Mouse (Mus musculus): ENCODE measurements around the gene Gfod1.

The Gfod1 gene

GRCm38 (mm10) chr13:43299171-43299570 is 4.8 kb downstream of the Gfod1 start:
- no peak for DNase-seq (ENCODE audit: low spot score)

GRCm38 (mm10) chr13:43297526-43297925 is 6.4 kb downstream of the Gfod1 start:
- no peak for DNase-seq (ENCODE audit: low spot score)

GRCm38 (mm10) chr13:43296140-43296805 is 7.7 kb downstream of the Gfod1 start:
- DNase-seq (ENCODE audit: low spot score), result no peak

GRCm38 (mm10) chr13:43295684-43296083 is 8.3 kb downstream of the Gfod1 start:
- DNase-seq (ENCODE audit: low spot score), result no peak

GRCm38 (mm10) chr13:43294957-43295590 is 8.9 kb downstream of the Gfod1 start:
- no peak for DNase-seq (ENCODE audit: low spot score)

GRCm38 (mm10) chr13:43292892-43293291 is 11.1 kb downstream of the Gfod1 start:
- DNase-seq (ENCODE audit: low spot score), result no peak

GRCm38 (mm10) chr13:43289076-43289475 is 14.9 kb downstream of the Gfod1 start:
- DNase-seq (ENCODE audit: low spot score), result no peak

- DNase-seq (ENCODE audit: low spot score), result no peak
Observed at GRCm38 (mm10) chr13:43288444-43288843, 15.5 kb downstream of the Gfod1 start.

- DNase-seq (ENCODE audit: low spot score), result no peak
Observed at GRCm38 (mm10) chr13:43288026-43288425, 15.9 kb downstream of the Gfod1 start.

GRCm38 (mm10) chr13:43286836-43287235 is 17.1 kb downstream of the Gfod1 start:
- DNase-seq (ENCODE audit: low spot score), result no peak

- DNase-seq (ENCODE audit: low spot score), result no peak
Observed at GRCm38 (mm10) chr13:43284711-43285151, 19.2 kb downstream of the Gfod1 start.

- no peak for DNase-seq (ENCODE audit: low spot score)
Observed at GRCm38 (mm10) chr13:43273906-43274305, 30.1 kb downstream of the Gfod1 start.

- DNase-seq (ENCODE audit: low spot score), result no peak
Observed at GRCm38 (mm10) chr13:43272303-43273135, 31.5 kb downstream of the Gfod1 start.

- DNase-seq (ENCODE audit: low spot score), result no peak
Observed at GRCm38 (mm10) chr13:43271481-43271880, 32.5 kb downstream of the Gfod1 start.

- no peak for DNase-seq (ENCODE audit: low spot score)
Observed at GRCm38 (mm10) chr13:43270220-43270597, 33.8 kb downstream of the Gfod1 start.

GRCm38 (mm10) chr13:43269460-43270219 is 34.3 kb downstream of the Gfod1 start:
- DNase-seq (ENCODE audit: low spot score), result no peak

GRCm38 (mm10) chr13:43268539-43269327 is 35.2 kb downstream of the Gfod1 start:
- peak; percentile 94 for DNase-seq (ENCODE audit: low spot score)

- no peak for DNase-seq (ENCODE audit: low spot score)
Observed at GRCm38 (mm10) chr13:43267902-43268301, 36.1 kb downstream of the Gfod1 start.

- DNase-seq (ENCODE audit: low spot score), result no peak
Observed at GRCm38 (mm10) chr13:43267216-43267615, 36.8 kb downstream of the Gfod1 start.

GRCm38 (mm10) chr13:43266333-43266732 is 37.6 kb downstream of the Gfod1 start:
- DNase-seq (ENCODE audit: low spot score), result no peak

- DNase-seq (ENCODE audit: low spot score), result no peak
Observed at GRCm38 (mm10) chr13:43265116-43265515, 38.9 kb downstream of the Gfod1 start.
